Mouse (Mus musculus): ENCODE measurements at regions not wholly inside any gene's neighbourhood (a gene's known extent, or its start where the extent isn't known, plus 50 kb on each side); places are given as distances from the start of the nearest gene placed in this dataset.

- TF ChIP-seq CTCF (conservative IDR thresholded peaks at IDR 0.05; ENCODE audit: low read length) (no peak), NANOG (IDR thresholded peaks at IDR 0.05; ENCODE audit: borderline replicate concordance, low read length) (peak; percentile 82), POU5F1 (IDR thresholded peaks at IDR 0.05; ENCODE audit: borderline replicate concordance, low read length) (no peak)
Measured at GRCm38 (mm10) chr14:13149617-13150016, 135.0 kb upstream of the Synpr start.
